Mouse (Mus musculus) kidney, postnatal 0 days (tissue): Measurements from ENCODE around the gene Map2k2. TPM values are rescaled to one million over a fixed set of nuclear protein-coding genes. Genes with fewer than 3 reads are reported as not detected.
A peak's percentile ranks its signal among the peaks of the same experiment; 100 is the strongest.

Experiments used
- ATAC-seq: fragments of 200-750 bp; cut with Nextera tagmentation; replicated peaks from 2 replicates; pipeline ENCODE4 v1.8.0; 2017; ENCODE audit warnings: low read depth, moderate number of reproducible peaks, moderate TSS enrichment, moderate library complexity; ENCODE audit not compliant: low FRiP score
- DNase-seq: peaks from one replicate; pipeline ENCODE4 v3.0.0-alpha.2; 2016; ENCODE audit warnings: low spot score
- H3K27ac ChIP-seq: fragments of 300-500 bp; sonication (generic); 2 replicates; pipeline ENCODE4 v1.5.1; 2014; ENCODE audit warnings: mild to moderate bottlenecking
- H3K27me3 ChIP-seq: fragments of 300-500 bp; sonication (generic); 2 replicates; pipeline ENCODE4 v1.6.1; 2014; ENCODE audit warnings: low read length, mixed read lengths; ENCODE audit not compliant: insufficient read depth
- H3K36me3 ChIP-seq: fragments of 300-500 bp; sonication (generic); 2 replicates; pipeline ENCODE4 v1.6.1; 2014; ENCODE audit warnings: low read length, mixed read lengths; ENCODE audit not compliant: insufficient read depth
- H3K4me1 ChIP-seq: fragments of 300-500 bp; sonication (generic); replicated peaks from 2 replicates; pipeline ENCODE4 v1.6.1; 2014; ENCODE audit warnings: antibody characterized with exemption, low read length, mixed read lengths; ENCODE audit not compliant: insufficient read depth
- H3K4me2 ChIP-seq: fragments of 300-500 bp; sonication (generic); 2 replicates; pipeline ENCODE4 v1.6.1; 2014; ENCODE audit warnings: mild to moderate bottlenecking, low read length, moderate library complexity, mixed read lengths
- H3K4me3 ChIP-seq: fragments of 300-500 bp; sonication (generic); replicated peaks from 2 replicates; pipeline ENCODE4 v1.5.1; 2014; ENCODE audit warnings: low read depth, low read length
- H3K9ac ChIP-seq: fragments of 300-500 bp; sonication (generic); 2 replicates; pipeline ENCODE4 v1.6.1; 2014; ENCODE audit warnings: low read depth, low read length
- H3K9me3 ChIP-seq: fragments of 300-500 bp; sonication (generic); replicated peaks from 2 replicates; pipeline ENCODE4 v1.6.1; 2016; ENCODE audit warnings: low read length, inconsistent platforms, mixed read lengths
- CTCF ChIP-seq: IDR thresholded peaks from 2 replicates; pipeline ENCODE4 v1.5.1; 2016; ENCODE audit warnings: antibody characterized with exemption, low read depth, mild to moderate bottlenecking, moderate library complexity
- WGBS: fragments of 180-500 bp; shearing (Covaris S2); extraction: QIAGEN DNeasy Blood & Tissue Kit; methylation state at CpG from one replicate; pipeline ENCODE4 v1.1.7; 2014; 5-methylcytosine and 5-hydroxymethylcytosine counted together
- polyA plus RNA-seq: library from polyadenylated mRNA; unstranded; fragments of >200 nt; fragmentation: Nextera tagmentation; extraction: Ambion mirVana; gene quantifications from 2 replicates; pipeline ENCODE4 v1.2.1, GENCODE M21; 2015

The Map2k2 gene
- polyA plus RNA-seq, 1 experiment from 2014 or later, result 166 TPM

DNA sequence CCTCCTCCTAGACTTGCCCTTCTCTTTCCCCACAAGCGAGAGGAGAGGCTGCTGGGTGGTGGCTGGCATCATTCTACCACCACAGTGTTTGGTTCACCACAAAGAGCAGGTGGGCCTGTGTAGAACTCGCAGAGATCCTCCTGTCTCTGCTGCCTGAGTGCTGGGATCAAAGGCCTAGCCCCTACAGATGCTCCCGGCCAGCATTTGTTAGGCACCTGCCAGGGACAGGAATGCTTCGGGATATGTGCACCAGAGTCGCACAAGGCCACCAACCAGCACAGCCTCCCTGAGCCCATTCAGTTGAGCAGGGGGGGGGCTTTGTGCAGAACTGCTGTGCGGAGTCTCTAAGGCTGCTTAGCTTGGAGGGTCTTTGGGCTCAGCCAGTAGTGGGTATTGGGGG, 39.6 kb downstream of the Map2k2 start:
- no peak for TF ChIP-seq CTCF
- no peak for ATAC-seq
- WGBS, result 92% methylated on average over 6 of the region's 6 CpGs
- H3K27ac ChIP-seq, result no peak overlapping the region
- H3K4me3 ChIP-seq, result no peak overlapping the region
- no peaks in the 10 kb centered on the region for H3K27me3 ChIP-seq
- no peak overlapping the region for H3K4me2 ChIP-seq
- peaks cover 62% of the 10 kb centered on the region for H3K36me3 ChIP-seq
- H3K4me1 ChIP-seq, result peaks cover 12% of the 10 kb centered on the region
- H3K9ac ChIP-seq, result no peak overlapping the region
- H3K9me3 ChIP-seq, result no peaks in the 10 kb centered on the region
- no peak for DNase-seq

DNA sequence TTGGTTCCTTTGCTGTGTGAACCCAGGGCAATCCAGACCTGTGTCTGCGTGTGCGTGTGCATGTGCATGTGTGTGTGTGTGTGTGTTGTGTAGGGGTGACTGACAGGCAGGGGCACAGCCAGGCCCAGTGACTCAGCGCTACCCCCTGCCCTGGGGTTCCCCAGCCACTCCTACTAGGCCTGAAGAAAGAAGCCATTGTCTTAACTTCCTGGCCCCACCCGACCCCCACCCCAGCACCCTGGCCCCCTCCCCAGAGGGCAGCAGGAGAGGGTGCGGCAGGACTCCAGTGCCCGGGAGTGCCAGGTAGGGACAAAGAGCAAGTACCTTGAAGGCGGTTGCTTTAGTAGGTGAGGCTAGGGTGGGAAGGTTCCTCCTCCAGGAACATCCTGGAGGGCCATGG, 40.1 kb downstream of the Map2k2 start:
- no peak overlapping the region for H3K9ac ChIP-seq
- DNase-seq (no peak), ATAC-seq (no peak)
- H3K9me3 ChIP-seq, result no peaks in the 10 kb centered on the region
- no peak overlapping the region for H3K4me2 ChIP-seq
- peaks cover 7% of the 10 kb centered on the region for H3K4me1 ChIP-seq
- H3K36me3 ChIP-seq, result peaks cover 62% of the 10 kb centered on the region
- H3K4me3 ChIP-seq, result no peak overlapping the region
- 73% methylated on average over 7 of the region's 7 CpGs for WGBS
- no peak for TF ChIP-seq CTCF
- H3K27me3 ChIP-seq, result no peaks in the 10 kb centered on the region
- no peak overlapping the region for H3K27ac ChIP-seq

DNA sequence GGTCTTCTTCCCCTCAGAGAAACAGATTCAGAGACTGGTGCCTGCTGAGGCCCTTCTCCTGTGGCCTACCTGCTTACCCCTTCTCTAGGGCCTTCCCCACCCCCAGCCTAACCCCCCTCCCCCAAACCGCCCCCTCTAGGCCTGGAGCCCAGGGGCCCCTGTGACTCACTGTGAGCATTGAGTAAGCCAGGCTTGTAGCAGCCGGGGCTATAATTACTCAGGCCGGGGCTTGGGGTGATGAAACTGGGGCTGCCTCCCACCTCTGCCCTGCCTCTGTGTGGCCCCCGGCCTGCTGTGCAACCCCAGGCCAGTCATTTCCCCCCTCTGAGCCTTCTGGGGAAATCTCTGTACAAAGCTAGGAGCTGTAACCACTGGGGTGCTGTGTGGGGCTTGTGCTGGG, 40.6 kb downstream of the Map2k2 start:
- no peak for DNase-seq
- no peak overlapping the region for H3K9ac ChIP-seq

DNA sequence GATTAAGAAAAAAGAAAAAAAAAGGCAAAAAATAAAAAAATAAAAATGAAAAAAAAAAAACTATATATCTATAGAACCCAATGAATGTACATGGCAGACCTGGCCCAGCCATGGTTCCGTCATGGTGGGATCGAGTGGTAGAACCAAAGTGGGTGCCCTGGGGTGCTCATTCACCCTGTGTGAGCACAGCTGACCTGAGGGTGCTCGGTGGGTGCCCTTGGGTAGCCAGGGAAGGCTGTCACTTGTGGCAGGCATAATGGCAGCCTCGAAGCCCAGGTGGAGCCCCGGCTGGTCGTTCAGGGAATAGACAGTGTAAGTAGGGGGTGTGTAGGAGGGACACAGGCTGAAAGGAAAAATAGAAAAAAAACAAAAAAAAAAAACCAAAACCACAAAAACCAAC, 45.5 kb downstream of the Map2k2 start:
- H3K9ac ChIP-seq, result no peak overlapping the region
- H3K4me2 ChIP-seq, result no peak overlapping the region
- ATAC-seq, result no peak
- WGBS, result 64% methylated on average over 6 of the region's 6 CpGs
- no peak overlapping the region for H3K4me3 ChIP-seq
- H3K36me3 ChIP-seq, result peaks cover 69% of the 10 kb centered on the region
- DNase-seq, result no peak
- H3K27me3 ChIP-seq, result no peaks in the 10 kb centered on the region
- H3K4me1 ChIP-seq, result no peaks in the 10 kb centered on the region
- H3K9me3 ChIP-seq, result no peaks in the 10 kb centered on the region
- no peak for TF ChIP-seq CTCF
- no peak overlapping the region for H3K27ac ChIP-seq

More for the DNA sequence above, 40.6 kb downstream of the Map2k2 start:
- Histone ChIP-seq H3K4me1 (peaks cover 2% of the 10 kb centered on the region), H3K4me3 (no peak overlapping the region), H3K36me3 (peaks cover 62% of the 10 kb centered on the region), H3K9me3 (no peaks in the 10 kb centered on the region), H3K27me3 (no peaks in the 10 kb centered on the region), H3K27ac (no peak overlapping the region), H3K4me2 (no peak overlapping the region)
- ATAC-seq, result no peak
- no peak for TF ChIP-seq CTCF
- 80% methylated on average over 4 of the region's 4 CpGs for WGBS

DNA sequence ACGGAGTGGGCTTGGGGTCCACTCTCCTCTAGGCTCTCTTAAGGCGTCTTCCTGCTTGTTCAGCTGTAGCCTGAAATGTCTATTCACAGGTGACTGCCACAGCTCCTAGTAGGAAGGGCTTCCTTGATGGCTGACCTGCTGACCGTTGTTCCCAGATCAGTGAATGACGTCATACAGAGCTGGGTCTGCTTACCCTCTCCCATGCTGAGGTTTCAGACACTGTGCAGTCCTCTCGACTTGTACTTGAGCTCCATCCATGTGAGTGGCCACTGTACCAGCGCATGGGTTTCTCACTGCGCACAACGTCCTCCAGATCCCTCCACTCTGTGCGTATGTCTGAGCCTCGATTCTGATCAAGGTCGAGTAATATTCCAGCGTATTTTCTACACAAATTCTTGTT, 46.9 kb downstream of the Map2k2 start:
- 66% methylated on average over 12 of the region's 12 CpGs for WGBS
- no peaks in the 10 kb centered on the region for H3K4me1 ChIP-seq
- no peak overlapping the region for H3K9ac ChIP-seq
- peaks cover 68% of the 10 kb centered on the region for H3K36me3 ChIP-seq
- peak; percentile 26 for DNase-seq
- no peaks in the 10 kb centered on the region for H3K9me3 ChIP-seq
- no peak for TF ChIP-seq CTCF
- no peaks in the 10 kb centered on the region for H3K27me3 ChIP-seq
- no peak overlapping the region for H3K4me3 ChIP-seq
- no peak overlapping the region for H3K4me2 ChIP-seq
- peak overlapping the region; percentile 60; the same call in 1 of the 2 replicates for H3K27ac ChIP-seq
- ATAC-seq, result peak; percentile 18; the same call in 1 of the 2 replicates

DNA sequence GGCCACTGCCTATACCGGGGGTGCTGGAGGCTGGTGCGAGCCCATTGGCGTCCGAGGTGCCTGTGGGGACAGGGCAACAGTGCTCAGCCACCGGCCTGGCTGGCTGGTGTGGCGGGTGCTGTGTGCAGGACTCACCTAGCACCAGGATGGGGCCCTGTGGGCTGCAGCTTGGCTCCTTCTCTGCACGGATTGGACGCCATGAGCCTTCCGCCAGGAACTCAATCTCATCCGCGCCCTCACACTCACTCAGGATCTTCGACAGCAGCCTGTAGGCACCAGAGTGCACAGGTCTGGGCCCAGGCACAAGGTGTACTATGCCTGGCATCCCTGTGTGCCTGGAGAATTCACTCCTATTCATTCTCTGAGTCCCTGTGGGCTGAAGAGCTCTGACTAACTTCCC, 48.6 kb downstream of the Map2k2 start:
- Histone ChIP-seq H3K4me2 (no peak overlapping the region), H3K27ac (no peak overlapping the region), H3K9me3 (no peaks in the 10 kb centered on the region), H3K4me3 (no peak overlapping the region), H3K36me3 (peaks cover 53% of the 10 kb centered on the region), H3K4me1 (no peaks in the 10 kb centered on the region), H3K9ac (no peak overlapping the region), H3K27me3 (no peaks in the 10 kb centered on the region)
- DNase-seq, result no peak
- WGBS, result 89% methylated on average over 12 of the region's 12 CpGs
- ATAC-seq, result no peak
- no peak for TF ChIP-seq CTCF

DNA sequence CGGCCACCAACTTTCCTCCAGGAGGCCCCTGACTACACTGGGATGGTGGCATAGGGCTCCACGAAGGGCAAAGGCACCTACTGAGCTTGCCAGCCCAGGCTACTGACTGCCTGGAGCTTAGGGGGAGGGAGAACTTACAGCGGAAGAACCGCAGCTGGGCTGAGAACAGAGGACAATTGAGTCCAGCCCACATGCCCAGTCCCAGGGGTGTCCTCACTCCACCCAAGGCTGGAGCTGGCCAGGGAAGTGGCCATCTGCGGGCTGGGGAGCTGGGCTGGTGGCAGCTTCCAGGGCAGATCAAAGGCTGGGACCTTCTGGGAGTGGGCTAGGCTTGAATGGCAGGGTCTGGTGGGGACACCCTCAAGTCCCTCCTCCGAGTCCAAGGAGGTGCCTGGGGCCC, 49.0 kb downstream of the Map2k2 start:
- 79% methylated on average over 6 of the region's 6 CpGs for WGBS
- Histone ChIP-seq H3K27me3 (no peaks in the 10 kb centered on the region), H3K4me2 (no peak overlapping the region), H3K36me3 (peaks cover 50% of the 10 kb centered on the region), H3K4me3 (no peak overlapping the region), H3K27ac (no peak overlapping the region), H3K4me1 (no peaks in the 10 kb centered on the region), H3K9me3 (no peaks in the 10 kb centered on the region), H3K9ac (no peak overlapping the region)
- no peak for DNase-seq
- TF ChIP-seq CTCF, result no peak
- no peak for ATAC-seq
